Mouse (Mus musculus) thymus, postnatal 36 days (tissue): ENCODE measurements around the gene Htr1d.

Source experiments
- DNase-seq, 2 experiments: peaks; one replicate each; pipeline ENCODE4 v3.0.0; 2022; ENCODE audit warnings: mixed read lengths in 2 of 2

Htr1d gene

GRCm38 (mm10) chr4:136423224-136423623 is at the start of gene Htr1d:
Gene Htr1d, plus strand, starts transcription at chr4:136423524.
- DNase-seq = no peak

DNA sequence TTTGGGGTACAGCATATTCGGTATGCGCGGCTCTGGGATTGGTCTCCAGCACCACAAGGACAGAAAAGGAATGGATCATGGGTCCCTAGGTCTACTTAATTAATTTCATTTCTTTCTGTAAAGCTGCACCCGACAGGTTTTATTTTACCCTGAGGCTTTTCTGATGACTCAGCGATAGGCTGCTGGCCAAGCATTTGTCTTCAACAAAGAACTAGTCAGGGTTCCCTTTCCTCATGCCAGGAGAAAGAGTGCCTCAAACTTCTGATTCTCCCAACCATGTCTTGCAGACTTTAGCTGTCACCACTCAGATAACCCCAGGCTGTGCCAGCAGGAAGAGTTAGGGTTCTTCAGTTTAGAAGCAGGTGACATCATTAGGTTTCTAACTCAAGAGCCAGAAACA is 46.3 kb upstream of the Htr1d start:
- DNase-seq = no peak

DNA sequence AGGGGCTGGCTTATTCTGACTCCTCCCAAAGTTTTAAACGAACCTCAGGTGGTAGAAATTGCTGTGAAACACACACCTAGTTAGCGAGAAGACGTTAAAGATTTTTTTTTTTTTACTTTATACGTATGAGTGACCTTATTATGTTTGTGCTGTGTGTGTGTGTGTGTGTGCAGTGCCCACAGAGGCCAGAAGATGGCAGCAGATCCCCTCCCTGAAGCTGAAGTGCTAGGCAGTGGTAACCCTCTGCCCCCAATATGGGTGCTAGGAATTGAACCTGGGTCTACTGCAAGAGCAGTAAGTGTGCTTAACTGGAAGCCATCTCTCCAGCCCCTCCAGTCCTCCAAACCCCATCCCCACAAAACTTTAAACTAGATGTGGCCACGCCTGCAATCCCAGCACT is 40.3 kb upstream of the Htr1d start:
- DNase-seq = no peak

- no peak for DNase-seq
Measured at GRCm38 (mm10) chr4:136383839-136384238, 39.5 kb upstream of the Htr1d start.

- DNase-seq = no peak
Measured at GRCm38 (mm10) chr4:136387261-136387660, 36.1 kb upstream of the Htr1d start.

DNA sequence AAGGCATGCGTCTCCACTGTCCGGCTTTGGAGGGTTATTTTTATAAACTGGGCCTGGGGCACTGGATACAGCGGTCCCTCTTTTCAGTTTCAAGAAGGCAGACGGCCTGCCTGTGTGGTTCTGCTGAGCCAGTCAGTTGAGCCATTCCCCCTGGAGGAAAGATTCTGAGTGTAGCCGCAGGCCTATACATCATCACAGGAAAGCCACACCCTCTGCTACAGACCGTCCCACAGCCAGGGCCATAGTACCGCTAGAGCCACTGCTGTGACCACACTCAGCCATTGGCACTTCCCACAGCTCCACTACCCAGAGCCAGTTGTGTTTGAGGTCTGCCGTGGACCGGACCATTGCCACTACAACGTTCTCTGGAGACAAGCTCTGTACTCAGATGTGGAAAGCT is 21.5 kb upstream of the Htr1d start:
- no peak for DNase-seq

DNA sequence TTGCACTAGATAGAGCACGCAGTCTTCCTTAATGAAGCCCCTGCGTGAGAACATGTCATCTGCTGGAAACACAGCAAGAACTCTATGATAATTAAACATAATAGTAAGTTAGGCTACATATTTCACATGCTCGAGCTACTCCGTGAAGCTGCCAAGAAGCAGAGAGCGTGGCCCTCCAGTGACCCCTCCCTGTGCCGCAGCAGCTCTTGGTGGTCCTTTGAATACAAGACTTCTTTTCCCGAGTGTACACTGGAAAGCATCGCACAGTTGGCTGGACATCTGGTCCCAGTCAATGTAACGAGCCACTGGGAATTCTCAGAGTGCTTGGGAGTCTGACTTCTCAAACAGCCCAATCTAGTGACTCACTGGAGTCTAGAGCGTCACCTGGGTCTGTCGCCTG is 15.5 kb upstream of the Htr1d start:
- no peak for DNase-seq

DNA sequence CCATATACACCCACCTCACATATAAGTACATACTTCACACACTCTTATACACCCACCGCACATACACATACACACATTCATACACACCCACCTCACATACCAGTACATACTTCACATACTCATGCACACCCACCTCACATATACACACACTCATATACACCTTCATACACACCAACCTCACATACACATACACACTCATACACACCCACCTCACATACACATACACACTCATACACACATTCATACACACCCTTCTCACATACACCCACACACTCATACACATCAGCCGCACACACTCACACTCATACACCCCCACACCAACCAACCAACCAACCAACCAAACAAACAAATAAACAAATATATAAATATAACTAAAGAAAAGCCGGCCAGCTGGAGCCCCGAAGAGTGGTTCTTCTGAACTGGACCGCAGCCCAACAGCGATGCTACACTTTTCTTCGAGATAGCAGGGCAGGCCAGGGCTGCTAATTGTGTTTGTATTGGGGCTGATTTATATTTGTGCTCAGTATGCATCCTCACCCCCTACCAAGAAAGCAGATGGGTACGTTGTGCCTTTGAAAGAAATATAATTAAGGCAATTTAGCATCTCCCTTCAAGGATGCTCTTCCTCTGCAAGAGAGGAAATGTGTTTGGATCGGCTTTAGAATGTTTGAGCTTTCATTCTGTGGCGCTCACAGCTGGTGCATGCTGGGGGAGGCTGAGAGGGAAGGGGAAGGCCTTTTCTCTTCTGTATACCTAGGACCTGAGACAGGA is 11.1 kb upstream of the Htr1d start:
- no peak for DNase-seq

- DNase-seq = no peak
Measured at GRCm38 (mm10) chr4:136415477-136415876, 7.8 kb upstream of the Htr1d start.

GRCm38 (mm10) chr4:136418962-136419361 is 4.4 kb upstream of the Htr1d start:
- no peak for DNase-seq

GRCm38 (mm10) chr4:136419386-136419785 is 3.9 kb upstream of the Htr1d start:
- DNase-seq = no peak

DNA sequence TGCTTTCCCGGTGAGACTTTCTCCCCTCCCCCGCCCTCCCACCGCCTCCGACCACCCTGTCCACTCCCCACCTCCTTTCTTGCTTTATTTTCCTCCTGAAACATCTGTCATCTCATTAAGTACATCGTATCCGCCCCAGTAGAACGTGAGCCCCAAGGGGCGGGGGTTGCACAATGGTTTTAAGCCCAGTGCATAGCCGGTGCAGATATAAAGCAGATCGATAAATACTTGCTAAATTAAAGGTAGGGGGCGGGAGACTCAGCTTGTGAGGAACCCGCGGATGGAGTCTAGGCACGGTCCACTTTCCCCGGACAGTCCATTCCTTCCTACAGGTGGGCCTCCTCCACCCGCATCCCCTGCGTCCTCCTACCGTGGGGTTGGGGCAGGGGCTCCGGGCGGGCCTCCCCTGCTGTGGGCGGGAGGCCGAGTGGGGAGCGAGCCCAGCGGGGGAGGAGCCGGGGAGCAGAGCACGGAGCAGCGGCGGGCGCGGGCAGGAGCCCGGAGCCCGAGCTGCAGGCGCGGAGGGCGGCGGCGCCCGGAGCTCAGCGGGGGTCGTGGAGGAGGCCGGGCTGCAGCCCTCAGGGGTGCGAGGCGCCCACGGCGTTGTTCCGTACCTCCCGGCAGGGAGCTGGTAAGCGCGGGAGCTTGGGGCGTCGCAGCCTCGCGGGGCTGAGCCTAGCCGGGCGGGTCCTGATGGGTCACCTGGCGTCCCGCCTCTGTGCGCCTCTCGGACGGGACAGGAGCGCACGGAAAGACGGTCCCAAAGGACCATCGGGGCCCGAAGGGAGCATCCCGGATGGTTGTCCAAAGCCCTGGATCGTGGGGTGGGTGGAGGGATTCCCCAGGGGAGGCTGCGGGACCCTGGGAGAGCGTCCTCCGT is 1.0 kb downstream of the Htr1d start:
- DNase-seq = peak; percentile 7 to 10

DNA sequence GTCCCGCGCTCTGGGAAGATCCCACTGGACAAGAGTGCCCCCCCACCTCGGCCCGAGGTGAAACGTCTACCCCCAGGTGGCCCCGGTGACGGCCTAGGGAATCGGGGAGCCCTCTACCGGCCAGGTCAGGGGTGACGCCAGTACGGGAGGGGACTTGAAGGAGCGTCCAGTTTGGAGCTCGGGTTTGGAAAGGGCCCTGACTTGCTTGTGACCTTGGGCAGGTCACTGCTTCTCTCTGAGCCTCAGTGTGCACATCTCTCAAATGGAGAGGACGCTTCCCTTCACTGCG is 1.6 kb downstream of the Htr1d start:
- DNase-seq = peak; percentile 31 to 40

- no peak for DNase-seq
Measured at GRCm38 (mm10) chr4:136430609-136431375, 7.5 kb downstream of the Htr1d start.

DNA sequence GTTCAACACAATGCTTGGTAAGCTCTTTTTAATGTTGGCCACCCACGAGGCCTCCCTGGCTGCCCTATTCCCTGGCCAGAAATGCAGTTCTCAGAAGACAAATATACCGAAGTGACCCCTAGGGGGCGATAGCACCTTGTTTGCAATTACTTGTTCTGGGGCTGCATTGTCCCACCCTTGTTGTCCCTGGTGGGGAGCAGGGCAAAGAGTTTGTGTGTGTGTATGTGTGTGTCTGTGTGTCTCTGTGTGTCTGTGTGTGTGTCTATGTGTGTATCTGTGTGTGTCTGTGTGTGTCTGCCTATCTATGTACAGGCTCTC is 8.0 kb downstream of the Htr1d start:
- peak; percentile 22 to 37 for DNase-seq

DNA sequence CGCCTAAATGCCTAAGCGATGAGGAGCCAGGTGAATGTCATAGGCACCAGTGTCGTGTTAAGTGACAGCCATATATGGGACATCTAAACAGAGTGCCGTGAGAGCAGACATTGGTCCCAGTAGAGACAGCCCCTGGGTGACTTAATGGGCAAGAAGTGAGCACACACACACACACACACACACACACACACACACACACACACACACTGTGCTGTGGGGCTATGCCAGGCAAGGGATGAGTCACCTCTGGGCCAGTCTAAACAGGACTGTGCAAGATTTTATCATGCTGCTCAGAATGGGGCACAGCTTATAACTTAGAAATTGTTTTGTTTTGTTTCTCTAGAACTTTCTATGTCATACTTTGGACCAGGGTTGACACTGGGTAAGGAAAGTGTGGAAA is 10.7 kb downstream of the Htr1d start:
- DNase-seq = no peak

DNA sequence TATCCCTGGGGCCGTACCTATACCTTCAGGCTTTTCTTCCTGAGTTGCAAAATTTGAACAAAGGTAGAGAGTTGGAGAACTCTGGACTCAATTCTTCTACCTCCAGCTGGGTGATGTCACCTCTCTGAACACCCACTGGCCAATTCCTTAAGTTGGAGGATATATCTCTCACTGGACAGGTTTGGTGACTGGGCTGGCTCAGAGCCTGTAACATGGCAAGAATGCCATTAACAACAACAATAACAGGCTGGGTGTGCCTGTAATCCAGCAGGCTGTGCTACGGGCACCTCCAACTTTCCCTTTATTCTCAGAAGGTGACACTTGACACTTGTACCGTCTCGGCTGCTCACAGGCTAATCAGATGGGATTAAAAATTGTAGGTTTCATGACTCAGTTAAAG is 15.8 kb downstream of the Htr1d start:
- DNase-seq = no peak

- no peak for DNase-seq
Measured at GRCm38 (mm10) chr4:136441354-136442043, 18.2 kb downstream of the Htr1d start.

GRCm38 (mm10) chr4:136444561-136444960 is 21.2 kb downstream of the Htr1d start:
- DNase-seq = no peak

DNA sequence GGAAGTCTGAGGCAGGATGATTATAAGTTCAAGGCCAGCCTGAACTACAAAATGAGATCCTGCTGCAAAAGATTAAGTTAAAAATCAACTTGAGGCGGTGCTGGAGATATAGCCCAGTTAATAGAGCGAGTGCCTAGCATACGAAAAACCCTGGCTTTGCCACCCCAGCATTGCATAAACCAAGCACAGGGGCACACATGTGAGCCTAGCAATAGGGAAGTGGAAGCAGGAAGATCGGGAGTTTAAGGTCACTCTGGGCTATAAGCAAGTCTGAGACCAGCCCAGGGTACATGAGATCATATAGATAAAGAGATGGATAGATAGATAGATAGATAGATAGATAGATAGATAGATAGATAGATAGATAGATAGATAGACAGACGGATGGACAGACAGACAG is 26.5 kb downstream of the Htr1d start:
- DNase-seq = no peak

DNA sequence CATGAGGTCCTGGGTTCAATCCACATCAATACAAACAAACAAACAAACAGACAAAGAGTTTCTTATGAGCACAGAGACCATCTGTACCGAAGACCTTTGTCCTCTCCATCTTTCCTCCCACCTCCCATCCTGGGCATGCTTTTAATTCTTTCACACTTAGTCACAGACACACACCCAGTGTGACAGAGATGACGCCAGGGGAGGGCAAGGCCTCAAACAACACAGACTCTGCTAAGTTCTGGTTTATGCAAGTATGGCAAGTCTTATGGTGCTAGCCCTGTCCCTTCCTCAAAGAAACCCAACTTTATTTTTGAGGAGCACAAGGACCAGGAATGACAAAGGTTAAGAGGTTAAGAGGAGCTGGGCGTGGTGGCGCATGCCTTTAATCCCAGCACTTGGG is 26.9 kb downstream of the Htr1d start:
- no peak for DNase-seq

DNA sequence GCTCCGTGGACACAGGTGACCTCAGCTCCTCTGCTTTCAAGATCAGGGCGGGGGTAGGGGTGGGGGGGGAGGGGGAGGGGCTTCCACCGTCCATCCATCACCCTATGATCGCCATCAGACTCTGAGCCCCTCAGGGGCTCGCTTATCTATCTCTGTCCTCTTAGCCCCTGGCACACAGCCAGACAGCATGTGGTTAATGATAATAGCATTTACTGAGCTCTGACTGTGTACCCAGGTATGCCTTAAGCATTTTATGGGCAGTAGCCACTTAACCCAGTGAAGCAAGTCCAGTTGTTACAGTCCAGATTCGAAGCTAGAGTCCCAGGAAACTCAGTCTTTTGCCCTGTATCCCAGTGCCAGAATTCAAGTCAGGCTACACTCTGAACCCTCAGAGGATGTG is 28.2 kb downstream of the Htr1d start:
- DNase-seq = no peak

- no peak for DNase-seq
Measured at GRCm38 (mm10) chr4:136452286-136452685, 29.0 kb downstream of the Htr1d start.
